Comparison of ENCODE assay signal across 16 mouse cellular contexts in the genomic region with DNA sequence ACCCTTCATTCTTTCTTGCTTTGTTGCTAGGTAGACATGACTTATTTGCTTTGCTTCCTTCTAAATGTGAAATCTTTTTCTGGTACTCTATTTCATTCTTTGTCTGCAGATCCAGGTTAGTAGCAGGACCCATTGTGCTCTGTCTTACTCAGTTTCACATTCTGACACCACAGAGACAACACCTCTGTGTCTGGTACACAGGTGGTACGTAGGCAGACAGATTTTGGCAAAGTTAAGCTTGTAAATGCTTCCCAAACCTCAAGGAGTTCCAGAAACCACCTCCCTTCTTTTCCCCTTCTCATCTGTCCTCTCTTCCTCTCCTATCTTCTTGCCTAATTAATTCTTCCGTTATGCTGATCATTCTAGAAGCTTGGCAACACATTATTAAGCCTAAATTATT.
"Had no signal": no experiment of that assay in that cellular context is flagged by ENCODE, and none has a peak within 500 bp of the region (broad histone marks: within the 10 kb centered on the region; RNA-seq: fewer than 3 reads in every experiment).

No protein-coding gene starts in this region.

- DNase-seq: lung, adult 2 months; lung, postnatal 14 days; lung, postnatal 36 days; right cerebral cortex, postnatal 14 days; thymus, adult 18-20 months; thymus, postnatal 14 days; thymus, postnatal 36 days had no signal

- H3K4me3 ChIP-seq: lung, embryonic 15.5 days; megakaryocyte, embryonic 14.5 days; midbrain, embryonic 13.5 days; midbrain, embryonic 15.5 days; neural tube, embryonic 12.5 days; stomach, embryonic 15.5 days had no signal

- H3K27ac ChIP-seq: lung, embryonic 15.5 days; macrophage; midbrain, embryonic 13.5 days; midbrain, embryonic 15.5 days; neural tube, embryonic 12.5 days; stomach, embryonic 15.5 days; stomach, postnatal 0 days had no signal

- ATAC-seq: lung, postnatal 0 days; midbrain, embryonic 13.5 days; midbrain, embryonic 15.5 days had no signal
